Mouse (Mus musculus): ENCODE results near the gene Ralgps2. TPM values are rescaled to one million over a fixed set of nuclear protein-coding genes. Genes with fewer than 3 reads are reported as not detected.

Gene Ralgps2
- polyA plus RNA-seq, 1 experiment from 2014 or later = 59.3 TPM

DNA sequence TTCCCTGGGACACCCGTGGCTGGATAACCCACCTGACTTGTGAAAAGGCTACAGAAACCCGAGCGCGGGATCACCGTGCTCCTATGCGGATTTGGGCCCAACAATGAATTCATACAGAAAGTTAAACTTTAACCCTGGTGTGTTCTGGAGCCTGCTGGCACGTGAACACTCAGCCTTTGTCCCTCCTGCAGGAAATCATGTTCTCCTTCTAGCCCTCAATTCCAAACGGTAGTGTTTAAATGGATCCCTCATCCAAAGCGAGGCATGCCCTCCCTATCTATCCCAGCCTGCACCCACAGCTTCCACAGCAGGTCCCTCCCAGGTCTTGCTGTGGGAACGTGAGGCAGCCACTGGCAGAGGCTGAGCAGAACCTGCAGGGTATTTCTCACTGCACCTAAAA is 131.1 kb downstream of the Ralgps2 start:
- H3K27ac ChIP-seq (ENCODE audit: low read length) = peak overlapping the region; percentile 70
- 65% methylated on average over 10 of the region's 10 CpGs for WGBS
- H3K36me3 ChIP-seq (ENCODE audit: insufficient read depth, low read length) = no peaks in the 10 kb centered on the region; the same call in 1 of the 2 replicates
- ATAC-seq (ENCODE audit: low FRiP score, low TSS enrichment) = peak; percentile 74
- H3K9me3 ChIP-seq (ENCODE audit: low read length) = no peaks in the 10 kb centered on the region
- no peak overlapping the region; the same call in 1 of the 2 replicates for H3K9ac ChIP-seq (replicated peaks; ENCODE audit: low read length)
- peaks cover 4% of the 10 kb centered on the region; the same call in 1 of the 2 replicates for H3K4me1 ChIP-seq (ENCODE audit: insufficient read depth, low read length)
- no peak overlapping the region for H3K4me2 ChIP-seq (replicated peaks; ENCODE audit: low read depth, low read length)
- H3K27me3 ChIP-seq (ENCODE audit: insufficient read depth, low read length) = no peaks in the 10 kb centered on the region
- H3K4me3 ChIP-seq (ENCODE audit: low read length) = no peak overlapping the region

- no peak overlapping the region for H3K4me2 ChIP-seq (replicated peaks; ENCODE audit: low read depth, low read length)
- 84% methylated on average over 6 of the region's 6 CpGs for WGBS
- no peaks in the 10 kb centered on the region; the same call in 1 of the 2 replicates for H3K36me3 ChIP-seq (ENCODE audit: insufficient read depth, low read length)
- no peak overlapping the region for H3K4me3 ChIP-seq (ENCODE audit: low read length)
- H3K27ac ChIP-seq (ENCODE audit: low read length) = no peak overlapping the region
- no peaks in the 10 kb centered on the region for H3K27me3 ChIP-seq (ENCODE audit: insufficient read depth, low read length)
- no peaks in the 10 kb centered on the region for H3K9me3 ChIP-seq (ENCODE audit: low read length)
- ATAC-seq (ENCODE audit: low FRiP score, low TSS enrichment) = no peak
- peaks cover 4% of the 10 kb centered on the region; the same call in 1 of the 2 replicates for H3K4me1 ChIP-seq (ENCODE audit: insufficient read depth, low read length)
- no peak overlapping the region for H3K9ac ChIP-seq (replicated peaks; ENCODE audit: low read length)
These were observed 138.2 kb downstream of the Ralgps2 start for GRCm38 (mm10) chr1:156801276-156801675.

- Histone ChIP-seq H3K9me3 (ENCODE audit: low read length) (no peaks in the 10 kb centered on the region), H3K4me2 (replicated peaks; ENCODE audit: low read depth, low read length) (no peak overlapping the region), H3K4me3 (ENCODE audit: low read length) (no peak overlapping the region), H3K9ac (replicated peaks; ENCODE audit: low read length) (no peak overlapping the region), H3K27me3 (ENCODE audit: insufficient read depth, low read length) (no peaks in the 10 kb centered on the region), H3K27ac (ENCODE audit: low read length) (peak overlapping the region; percentile 48; the same call in 1 of the 2 replicates), H3K36me3 (ENCODE audit: insufficient read depth, low read length) (no peaks in the 10 kb centered on the region), H3K4me1 (ENCODE audit: insufficient read depth, low read length) (peaks cover 5% of the 10 kb centered on the region; the same call in 1 of the 2 replicates)
- ATAC-seq (ENCODE audit: low FRiP score, low TSS enrichment) = peak; percentile 69; the same call in 1 of the 2 replicates
- 29% methylated on average over 9 of the region's 9 CpGs for WGBS
These were observed 143.2 kb downstream of the Ralgps2 start for GRCm38 (mm10) chr1:156796251-156796650.

DNA sequence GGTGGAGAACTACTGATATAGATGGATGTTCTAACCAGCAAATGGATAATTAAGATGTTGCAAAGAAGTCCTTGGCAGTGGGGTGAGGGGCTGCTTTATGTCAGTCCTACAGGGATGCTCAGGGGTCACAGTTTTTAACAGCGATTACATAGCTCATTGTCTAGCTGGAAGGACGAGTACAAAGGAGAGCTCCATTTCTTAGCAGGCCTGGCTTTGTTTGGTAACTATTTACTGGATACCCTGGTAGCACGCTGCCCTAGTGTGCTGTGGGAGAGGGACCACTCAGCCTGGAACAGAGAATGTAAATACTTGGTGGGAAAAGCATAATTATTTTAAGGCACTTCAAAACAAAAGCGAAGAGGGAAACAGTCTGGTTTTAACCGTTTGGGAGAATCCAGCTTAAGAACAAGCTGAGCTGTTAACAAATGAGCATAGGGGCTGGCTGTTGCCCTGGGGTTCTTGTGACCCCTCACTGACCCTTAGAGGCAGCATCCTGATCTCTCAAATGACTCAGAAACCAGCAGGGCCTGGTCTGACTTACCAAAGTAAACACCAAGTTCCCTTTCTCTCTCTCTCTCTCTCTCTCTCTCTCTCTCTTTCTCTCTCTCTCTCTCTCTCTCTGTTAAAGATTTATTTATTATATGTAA is 149.5 kb downstream of the Ralgps2 start:
- no peaks in the 10 kb centered on the region for H3K36me3 ChIP-seq (ENCODE audit: insufficient read depth, low read length)
- no peak for ATAC-seq (ENCODE audit: low FRiP score, low TSS enrichment)
- peaks cover 10% of the 10 kb centered on the region; the same call in 1 of the 2 replicates for H3K4me1 ChIP-seq (ENCODE audit: insufficient read depth, low read length)
- H3K9ac ChIP-seq (replicated peaks; ENCODE audit: low read length) = no peak overlapping the region
- no peaks in the 10 kb centered on the region for H3K9me3 ChIP-seq (ENCODE audit: low read length)
- H3K27me3 ChIP-seq (ENCODE audit: insufficient read depth, low read length) = no peaks in the 10 kb centered on the region
- H3K27ac ChIP-seq (ENCODE audit: low read length) = no peak overlapping the region
- no peak overlapping the region for H3K4me3 ChIP-seq (ENCODE audit: low read length)
- no peak overlapping the region for H3K4me2 ChIP-seq (replicated peaks; ENCODE audit: low read depth, low read length)
- 37% methylated on average over 5 of the region's 5 CpGs for WGBS

DNA sequence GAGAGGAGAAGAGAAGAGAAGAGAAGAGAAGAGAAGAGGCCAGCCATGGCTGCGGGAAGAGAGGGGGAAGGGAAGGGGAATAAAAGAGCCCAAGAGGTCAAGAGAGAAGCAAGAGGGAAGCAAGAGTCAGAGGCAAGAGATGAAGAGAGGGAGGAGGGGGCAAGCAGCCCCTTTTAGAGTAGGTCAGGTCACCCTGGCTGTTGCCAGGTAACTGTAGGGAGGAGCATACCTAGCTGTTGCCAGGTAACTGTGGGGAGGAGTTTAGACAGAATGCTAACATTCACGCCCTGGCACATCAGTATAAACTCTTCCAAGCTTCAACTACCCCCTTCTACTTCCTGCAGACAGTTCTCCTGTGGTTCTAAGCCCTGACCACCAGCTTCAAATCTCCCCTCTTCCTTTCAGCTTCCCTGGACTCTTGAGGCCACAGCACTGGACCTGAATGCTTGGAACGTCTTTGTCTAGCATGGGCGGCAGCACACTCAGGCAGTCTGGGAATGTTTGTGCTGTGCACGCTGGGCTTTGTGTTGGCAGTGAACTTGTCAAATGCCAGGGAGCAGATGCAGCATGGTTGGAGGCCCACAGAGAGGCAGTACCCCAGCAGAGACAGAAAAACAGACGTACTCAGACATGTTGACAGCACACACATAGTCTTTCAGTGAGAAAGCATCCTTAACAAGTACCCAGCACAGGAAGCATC is 152.1 kb downstream of the Ralgps2 start:
- no peak for ATAC-seq (ENCODE audit: low FRiP score, low TSS enrichment)
- Histone ChIP-seq H3K4me2 (replicated peaks; ENCODE audit: low read depth, low read length) (no peak overlapping the region), H3K27me3 (ENCODE audit: insufficient read depth, low read length) (no peaks in the 10 kb centered on the region), H3K9ac (replicated peaks; ENCODE audit: low read length) (no peak overlapping the region), H3K36me3 (ENCODE audit: insufficient read depth, low read length) (no peaks in the 10 kb centered on the region), H3K4me1 (ENCODE audit: insufficient read depth, low read length) (peaks cover 17% of the 10 kb centered on the region), H3K4me3 (ENCODE audit: low read length) (no peak overlapping the region), H3K27ac (ENCODE audit: low read length) (no peak overlapping the region), H3K9me3 (ENCODE audit: low read length) (no peaks in the 10 kb centered on the region)
- WGBS = 61% methylated on average over 6 of the region's 6 CpGs

GRCm38 (mm10) chr1:156786074-156786473 is 153.4 kb downstream of the Ralgps2 start:
- no peaks in the 10 kb centered on the region for H3K9me3 ChIP-seq (ENCODE audit: low read length)
- H3K4me2 ChIP-seq (replicated peaks; ENCODE audit: low read depth, low read length) = no peak overlapping the region
- 78% methylated on average over 2 of the region's 2 CpGs for WGBS
- no peak overlapping the region for H3K27ac ChIP-seq (ENCODE audit: low read length)
- H3K27me3 ChIP-seq (ENCODE audit: insufficient read depth, low read length) = no peaks in the 10 kb centered on the region
- no peak overlapping the region for H3K9ac ChIP-seq (replicated peaks; ENCODE audit: low read length)
- H3K4me3 ChIP-seq (ENCODE audit: low read length) = no peak overlapping the region
- H3K36me3 ChIP-seq (ENCODE audit: insufficient read depth, low read length) = no peaks in the 10 kb centered on the region
- ATAC-seq (ENCODE audit: low FRiP score, low TSS enrichment) = no peak
- peaks cover 29% of the 10 kb centered on the region for H3K4me1 ChIP-seq (ENCODE audit: insufficient read depth, low read length)

GRCm38 (mm10) chr1:156784974-156785373 is 154.5 kb downstream of the Ralgps2 start:
- Histone ChIP-seq H3K27ac (ENCODE audit: low read length) (no peak overlapping the region), H3K9ac (replicated peaks; ENCODE audit: low read length) (no peak overlapping the region), H3K4me1 (ENCODE audit: insufficient read depth, low read length) (peaks cover 35% of the 10 kb centered on the region), H3K9me3 (ENCODE audit: low read length) (no peaks in the 10 kb centered on the region), H3K27me3 (ENCODE audit: insufficient read depth, low read length) (no peaks in the 10 kb centered on the region), H3K36me3 (ENCODE audit: insufficient read depth, low read length) (no peaks in the 10 kb centered on the region), H3K4me2 (replicated peaks; ENCODE audit: low read depth, low read length) (no peak overlapping the region), H3K4me3 (ENCODE audit: low read length) (no peak overlapping the region)
- WGBS = 91% methylated on average over 10 of the region's 10 CpGs
- ATAC-seq (ENCODE audit: low FRiP score, low TSS enrichment) = no peak

DNA sequence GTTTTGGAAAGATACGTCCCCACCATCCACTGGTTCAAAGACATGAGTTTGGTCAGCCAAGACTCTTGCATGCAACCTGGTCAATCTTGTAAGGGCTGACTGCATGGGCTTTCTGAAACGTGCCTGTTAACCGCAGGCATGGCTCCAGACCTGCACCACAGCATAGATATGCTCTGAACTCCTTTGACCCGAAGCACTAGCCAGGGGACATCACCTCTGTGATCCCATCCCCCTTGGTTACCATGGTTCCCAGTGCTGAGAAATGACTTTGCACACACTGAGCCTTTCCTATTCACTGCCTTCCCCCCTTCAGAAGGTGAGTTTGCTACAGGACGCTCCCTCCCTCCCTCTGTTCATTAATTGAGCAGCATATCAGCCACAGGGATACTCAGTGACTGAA is 155.3 kb downstream of the Ralgps2 start:
- ATAC-seq (ENCODE audit: low FRiP score, low TSS enrichment) = no peak
- H3K4me2 ChIP-seq (replicated peaks; ENCODE audit: low read depth, low read length) = no peak overlapping the region

DNA sequence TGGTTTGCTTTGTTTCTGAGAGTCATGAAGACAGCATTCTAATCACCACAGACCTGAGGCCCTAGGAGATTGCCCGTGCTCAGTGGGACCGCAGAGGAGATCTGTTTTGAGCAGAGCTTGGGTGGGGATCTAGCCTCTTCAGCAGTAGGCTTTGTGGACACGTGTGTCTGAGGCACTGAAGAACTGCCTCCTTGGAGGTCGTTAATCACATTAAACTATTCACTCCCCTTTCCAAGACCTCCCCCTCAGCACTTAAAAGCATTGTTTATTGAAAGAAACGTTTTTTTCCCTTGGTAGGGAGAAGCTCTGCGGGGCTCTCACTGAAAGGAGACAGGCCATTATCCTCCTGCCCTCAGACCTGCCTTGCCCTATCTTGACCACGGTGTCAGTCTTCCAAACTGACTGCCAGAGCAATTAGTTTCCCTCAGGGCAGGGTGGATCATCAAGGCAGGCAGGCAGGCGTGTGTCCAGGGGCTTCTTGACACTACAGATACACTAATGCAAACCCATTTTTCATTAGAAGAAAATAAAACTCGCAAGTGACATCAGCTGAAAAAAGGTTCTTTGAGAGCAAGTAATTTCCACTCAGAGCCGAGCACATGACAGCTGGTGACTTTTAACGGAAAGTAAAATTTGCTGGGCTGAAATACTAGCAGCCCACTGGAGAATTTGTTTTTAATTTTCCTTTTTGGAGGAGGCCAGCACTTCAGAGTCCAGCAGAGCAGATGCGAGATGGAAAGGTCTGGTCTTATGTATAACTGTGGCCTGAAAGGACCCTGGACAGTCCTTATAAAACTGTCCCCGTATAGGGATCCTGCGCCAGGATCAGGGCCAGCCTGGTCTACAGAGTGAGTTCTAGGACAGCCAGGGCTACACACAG is 157.2 kb downstream of the Ralgps2 start:
- peak; percentile 56 for ATAC-seq (ENCODE audit: low FRiP score, low TSS enrichment)
- Histone ChIP-seq H3K36me3 (ENCODE audit: insufficient read depth, low read length) (no peaks in the 10 kb centered on the region), H3K27ac (ENCODE audit: low read length) (peak overlapping the region; percentile 75), H3K4me3 (ENCODE audit: low read length) (no peak overlapping the region), H3K27me3 (ENCODE audit: insufficient read depth, low read length) (no peaks in the 10 kb centered on the region), H3K4me1 (ENCODE audit: insufficient read depth, low read length) (peaks cover 41% of the 10 kb centered on the region), H3K9ac (replicated peaks; ENCODE audit: low read length) (no peak overlapping the region), H3K4me2 (replicated peaks; ENCODE audit: low read depth, low read length) (no peak overlapping the region), H3K9me3 (ENCODE audit: low read length) (no peaks in the 10 kb centered on the region)
- 23% methylated on average over 14 of the region's 14 CpGs for WGBS

More for the DNA sequence above, 155.3 kb downstream of the Ralgps2 start:
- Histone ChIP-seq H3K27ac (ENCODE audit: low read length) (no peak overlapping the region), H3K36me3 (ENCODE audit: insufficient read depth, low read length) (no peaks in the 10 kb centered on the region), H3K9me3 (ENCODE audit: low read length) (no peaks in the 10 kb centered on the region), H3K4me1 (ENCODE audit: insufficient read depth, low read length) (peaks cover 39% of the 10 kb centered on the region), H3K9ac (replicated peaks; ENCODE audit: low read length) (no peak overlapping the region), H3K27me3 (ENCODE audit: insufficient read depth, low read length) (no peaks in the 10 kb centered on the region), H3K4me3 (ENCODE audit: low read length) (no peak overlapping the region)
- 62% methylated on average over 5 of the region's 5 CpGs for WGBS

Data from kidney, embryonic 16.5 days (tissue).